In the genomic region with DNA sequence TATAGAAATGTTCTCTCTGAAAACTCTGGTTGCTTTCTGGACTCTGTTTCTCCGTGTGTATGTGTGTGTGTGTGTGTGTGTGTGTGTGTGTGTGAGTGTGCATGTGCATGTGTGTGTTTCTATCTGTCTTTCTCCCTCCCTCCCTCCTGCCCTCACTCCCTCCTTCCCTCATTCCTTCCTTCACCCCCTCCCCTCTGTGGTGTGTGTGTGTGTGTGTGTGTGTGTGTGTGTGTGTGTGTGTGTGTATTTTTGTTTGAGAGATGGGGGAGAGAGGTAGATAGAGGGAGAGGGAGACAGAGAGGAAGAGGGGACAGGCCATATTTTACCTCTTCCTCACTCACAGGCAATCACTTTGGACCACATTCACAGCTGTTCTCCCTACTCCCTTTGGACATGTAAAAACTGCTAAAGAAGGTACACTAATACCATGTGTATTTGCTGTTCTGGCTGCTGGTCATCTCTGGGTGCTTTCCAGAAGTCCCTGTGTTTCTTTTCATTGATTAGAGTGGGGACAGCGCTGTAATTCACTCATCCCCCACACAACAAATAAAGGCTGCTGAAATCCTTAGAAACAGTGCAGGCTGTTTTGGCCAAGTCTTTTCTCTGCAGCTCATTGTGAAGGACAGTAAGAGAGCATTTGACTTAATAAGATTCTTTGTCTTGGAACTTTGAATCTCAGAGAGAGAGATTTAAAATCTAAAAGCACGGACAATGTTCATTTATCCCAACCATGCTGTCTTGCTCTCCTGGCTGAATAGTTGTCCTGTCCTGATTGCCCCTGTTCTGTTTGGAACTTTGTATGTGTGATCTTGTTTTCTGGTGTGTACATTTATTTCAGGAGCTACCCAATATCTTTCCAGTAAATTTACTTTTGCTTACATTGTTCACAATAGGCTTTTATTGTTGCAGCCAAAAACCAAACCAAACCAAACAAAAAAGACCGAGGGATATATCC, we compare ENCODE assay signal across 14 mouse cellular contexts.
DNase-seq lines count a peak whose midpoint lies in the region; ATAC-seq and TF ChIP-seq lines count a peak whose summit lies in the region.
"Had no signal": no experiment of that assay in that cellular context is flagged by ENCODE, and none has a peak within 500 bp of the region (broad histone marks: within the 10 kb centered on the region; RNA-seq: fewer than 3 reads in every experiment).

No protein-coding gene starts in this region.

- no peak for TF ChIP-seq CTCF in hindbrain, postnatal 0 days (IDR thresholded peaks at IDR 0.05; ENCODE audit: low read depth)

- H3K4me3 ChIP-seq in forebrain, embryonic 14.5 days (ENCODE audit: low read depth, low read length): no peak overlapping the region
- H3K4me3 ChIP-seq in hindbrain, postnatal 0 days (ENCODE audit: low read length): no peak overlapping the region
- no peak overlapping the region for H3K4me3 ChIP-seq in neural tube, embryonic 12.5 days
- H3K4me3 ChIP-seq: kidney, embryonic 15.5 days had no signal

- H3K9ac ChIP-seq in forebrain, embryonic 14.5 days (ENCODE audit: low read length): no peak overlapping the region
- no peak overlapping the region for H3K9ac ChIP-seq in hindbrain, postnatal 0 days (replicated peaks; ENCODE audit: low read length)
- H3K9ac ChIP-seq in neural tube, embryonic 12.5 days: no peak overlapping the region
- H3K9ac ChIP-seq: kidney, embryonic 15.5 days had no signal

- peak; percentile 1 to 2 for DNase-seq in kidney, postnatal 4 days
- no peak for DNase-seq in kidney, adult 8-10 months
- DNase-seq in forebrain, embryonic 14.5 days (ENCODE audit: low spot score): peak; percentile 19
- peak; percentile 55 for DNase-seq in hindbrain, postnatal 0 days (ENCODE audit: low spot score)
- DNase-seq in frontal cortex, postnatal 36 days (ENCODE audit: low spot score in 2 of 2): no peak
- no peak for DNase-seq in kidney, postnatal 25 days
- DNase-seq: adrenal gland, postnatal 10 days; layer of hippocampus, adult 9-11 months; lung, adult 2 months; thymus, adult 2 months had no signal

- no peak overlapping the region for H3K27ac ChIP-seq in forebrain, embryonic 14.5 days (ENCODE audit: low read depth, low read length)
- no peak overlapping the region for H3K27ac ChIP-seq in hindbrain, postnatal 0 days
- H3K27ac ChIP-seq in neural tube, embryonic 12.5 days: no peak overlapping the region
- H3K27ac ChIP-seq: kidney, embryonic 15.5 days; macrophage had no signal

- H3K4me2 ChIP-seq in forebrain, embryonic 14.5 days (ENCODE audit: low read length): no peak overlapping the region
- H3K4me2 ChIP-seq in hindbrain, postnatal 0 days (ENCODE audit: low read depth, low read length): no peak overlapping the region
- no peak overlapping the region for H3K4me2 ChIP-seq in neural tube, embryonic 12.5 days (replicated peaks)
- H3K4me2 ChIP-seq: kidney, embryonic 15.5 days had no signal

- no peaks in the 10 kb centered on the region for H3K36me3 ChIP-seq in forebrain, embryonic 14.5 days (ENCODE audit: control insufficient read depth, insufficient read depth, low read length)
- no peaks in the 10 kb centered on the region for H3K36me3 ChIP-seq in hindbrain, postnatal 0 days (ENCODE audit: insufficient read depth, low read length)
- no peaks in the 10 kb centered on the region for H3K36me3 ChIP-seq in neural tube, embryonic 12.5 days
- H3K36me3 ChIP-seq: kidney, embryonic 15.5 days had no signal

- WGBS in forebrain, embryonic 14.5 days: 28% methylated on average over 4 of the region's 4 CpGs
- 45% methylated on average over 4 of the region's 4 CpGs for WGBS in hindbrain, postnatal 0 days
- 37% methylated on average over 4 of the region's 4 CpGs for WGBS in neural tube, embryonic 12.5 days

- H3K27me3 ChIP-seq in forebrain, embryonic 14.5 days (replicated peaks; ENCODE audit: control insufficient read depth, insufficient read depth, low read length): no peaks in the 10 kb centered on the region
- H3K27me3 ChIP-seq in hindbrain, postnatal 0 days (ENCODE audit: insufficient read depth, low read length): no peaks in the 10 kb centered on the region
- H3K27me3 ChIP-seq in neural tube, embryonic 12.5 days (replicated peaks): no peaks in the 10 kb centered on the region
- H3K27me3 ChIP-seq: kidney, embryonic 15.5 days had no signal

- H3K9me3 ChIP-seq in forebrain, embryonic 14.5 days (replicated peaks; ENCODE audit: control insufficient read depth, low read length): no peaks in the 10 kb centered on the region
- H3K9me3 ChIP-seq in hindbrain, postnatal 0 days (ENCODE audit: low read length): no peaks in the 10 kb centered on the region
- no peaks in the 10 kb centered on the region for H3K9me3 ChIP-seq in neural tube, embryonic 12.5 days
- H3K9me3 ChIP-seq: kidney, embryonic 15.5 days had no signal

- peaks cover 2% of the 10 kb centered on the region; the same call in 1 of the 2 replicates for H3K4me1 ChIP-seq in forebrain, embryonic 14.5 days (ENCODE audit: control insufficient read depth, insufficient read depth, low read length)
- no peaks in the 10 kb centered on the region for H3K4me1 ChIP-seq in hindbrain, postnatal 0 days (ENCODE audit: insufficient read depth, low read length)
- H3K4me1 ChIP-seq in neural tube, embryonic 12.5 days: peaks cover 9% of the 10 kb centered on the region; the same call in 1 of the 2 replicates
- H3K4me1 ChIP-seq: kidney, embryonic 15.5 days had no signal

- peak; percentile 74; the same call in 1 of the 2 replicates for ATAC-seq in forebrain, embryonic 14.5 days
- peak; percentile 78; the same call in 1 of the 2 replicates for ATAC-seq in hindbrain, postnatal 0 days
- peak; percentile 81 for ATAC-seq in neural tube, embryonic 12.5 days (ENCODE audit: low FRiP score, low read depth)
- ATAC-seq: inflammation-experienced regulatory T-cells, adult 6 months had no signal

Comparison
In these comparisons a context has a peak if more than half of its experiments do, and no peak if none do; other contexts are left out.
1. DNase-seq: peak in kidney, postnatal 4 days (2 of 2), forebrain, embryonic 14.5 days (single experiment) and hindbrain, postnatal 0 days (single experiment); none in kidney, adult 8-10 months (0 of 2), frontal cortex, postnatal 36 days (0 of 2) and kidney, postnatal 25 days (0 of 2).
2. Peak in every context shown above with its lines, with median percentiles within 50 percentile points of each other: ATAC-seq.